Mouse (Mus musculus) gonadal fat pad, adult 2 months (tissue): Measurements from ENCODE around the gene 9930111J21Rik2. TPM values are rescaled to one million over a fixed set of nuclear protein-coding genes. Genes with fewer than 3 reads are reported as not detected.
"Not testable (repeated sequence)": the region's sequence is repeated elsewhere in the genome, so short reads cannot be mapped to it uniquely, and the experiment has no call there.

Experiments
- DNase-seq: peaks from one replicate; pipeline ENCODE4 v3.0.0-alpha.2; 2012; ENCODE audit warnings: low read depth
- polyA plus RNA-seq: library from polyadenylated mRNA; depleted of rRNA; stranded (reverse); fragments of >200 nt; gene quantifications from 2 replicates; pipeline ENCODE4 v1.2.3, GENCODE M21; 2012; rRNA removed

The 9930111J21Rik2 gene
- polyA plus RNA-seq, 1 experiment = 2.1 TPM

DNA sequence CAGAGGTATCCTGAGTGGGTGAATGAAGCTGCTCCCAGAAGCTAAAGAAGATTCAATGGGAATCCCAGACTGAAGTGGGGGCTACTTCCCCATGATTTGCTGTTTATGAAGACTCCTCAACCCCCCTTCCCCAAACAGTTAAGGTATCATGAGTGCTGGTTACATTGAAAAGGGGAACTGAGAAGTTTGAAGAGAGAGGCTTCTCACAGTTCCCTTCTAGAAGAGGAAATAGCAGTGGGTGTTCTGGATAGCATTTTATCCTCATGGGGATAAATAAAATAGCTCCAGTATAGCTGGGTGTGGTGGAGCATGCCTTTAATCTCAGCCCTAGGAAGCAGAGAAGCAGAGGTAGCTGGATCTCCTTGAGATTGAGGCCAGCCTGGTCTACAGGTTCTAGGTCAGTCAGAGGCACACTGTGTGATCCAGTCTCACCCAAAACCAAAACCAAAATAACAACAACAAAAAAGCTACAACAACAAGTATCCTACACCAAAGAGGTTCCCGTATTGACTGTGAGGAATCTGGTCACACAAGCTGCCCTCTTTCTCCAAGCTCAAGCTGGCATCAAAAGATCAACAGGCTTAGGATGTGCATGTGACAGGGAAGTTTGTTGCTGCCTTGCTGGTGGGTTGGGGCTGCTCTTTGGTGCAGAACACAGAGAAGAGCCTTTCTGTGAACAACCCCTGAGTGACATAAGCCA is 72.7 kb downstream of the 9930111J21Rik2 start, which contains the start of gene Olfr56:
Olfr56 (plus strand) TSS at position 650 of the 700 bp plus-strand sequence.
- DNase-seq = not testable (repeated sequence)

GRCm38 (mm10) chr11:48974686-48975085 is 76.4 kb downstream of the 9930111J21Rik2 start:
- DNase-seq = not testable (repeated sequence)

Other genes starting within 250 kb of the 9930111J21Rik2 start
- gene Trim41, start 233.9 kb downstream of the 9930111J21Rik2 start, polyA plus RNA-seq = 30.3 and 33.8 TPM in 2 replicates
- 13.5 and 16.9 TPM in 2 replicates for gene Trim7, start 225.1 kb downstream of the 9930111J21Rik2 start, polyA plus RNA-seq
- gene Gm12184, start 224.6 kb downstream of the 9930111J21Rik2 start, polyA plus RNA-seq = 11.0 and 15.0 TPM in 2 replicates
- 12.7 and 14.8 TPM in 2 replicates for gene Irgm1, start 179.6 kb downstream of the 9930111J21Rik2 start, polyA plus RNA-seq
- 0.50 and 0.62 TPM in 2 replicates for gene Gm5431, start 149.0 kb downstream of the 9930111J21Rik2 start, polyA plus RNA-seq
- 8.1 and 9.9 TPM in 2 replicates for gene Psme2b, start 105.1 kb downstream of the 9930111J21Rik2 start, polyA plus RNA-seq
- 0.49 and 0.63 TPM in 2 replicates for gene Olfr56, start 72.4 kb downstream of the 9930111J21Rik2 start, polyA plus RNA-seq
- gene 9930111J21Rik1, start 71.8 kb downstream of the 9930111J21Rik2 start, polyA plus RNA-seq = 1.8 and 4.0 TPM in 2 replicates
- gene Gm12185, start 59.0 kb downstream of the 9930111J21Rik2 start, polyA plus RNA-seq = 0.03 and 0.12 TPM in 2 replicates
- 1.3 and 2.6 TPM in 2 replicates for gene Tgtp1, start 57.1 kb downstream of the 9930111J21Rik2 start, polyA plus RNA-seq
- 3.8 and 6.6 TPM in 2 replicates for gene Tgtp2, start 13.0 kb upstream of the 9930111J21Rik2 start, polyA plus RNA-seq
- gene Ifi47, start 25.3 kb upstream of the 9930111J21Rik2 start, polyA plus RNA-seq = 3.7 and 4.8 TPM in 2 replicates
- gene Olfr1396, start 63.6 kb upstream of the 9930111J21Rik2 start, polyA plus RNA-seq = 0.27 and 0.38 TPM in 2 replicates
- gene Olfr1395, start 91.0 kb upstream of the 9930111J21Rik2 start, polyA plus RNA-seq = 0.12 TPM in 1 of 2 replicates, not detected in the other
- gene Olfr1394, start 103.1 kb upstream of the 9930111J21Rik2 start, polyA plus RNA-seq = not detected in 2 replicates
- 14.9 and 19.2 TPM in 2 replicates for gene Btnl9, start 135.9 kb upstream of the 9930111J21Rik2 start, polyA plus RNA-seq
- gene Zfp62, start 152.1 kb upstream of the 9930111J21Rik2 start, polyA plus RNA-seq = 3.0 and 3.4 TPM in 2 replicates
- gene Mgat1, start 192.9 kb upstream of the 9930111J21Rik2 start, polyA plus RNA-seq = 113 and 126 TPM in 2 replicates
- 0.09 and 0.11 TPM in 2 replicates for gene Olfr1393, start 227.1 kb upstream of the 9930111J21Rik2 start, polyA plus RNA-seq
- gene Olfr1392, start 234.0 kb upstream of the 9930111J21Rik2 start, polyA plus RNA-seq = 0.04 and 0.05 TPM in 2 replicates